Mouse (Mus musculus) right cerebral cortex, postnatal 14 days (tissue): ENCODE data around the gene Aldh1a2.

Experiments
- DNase-seq: peaks from one replicate; pipeline ENCODE4 v3.0.0; 2022

Gene Aldh1a2

DNA sequence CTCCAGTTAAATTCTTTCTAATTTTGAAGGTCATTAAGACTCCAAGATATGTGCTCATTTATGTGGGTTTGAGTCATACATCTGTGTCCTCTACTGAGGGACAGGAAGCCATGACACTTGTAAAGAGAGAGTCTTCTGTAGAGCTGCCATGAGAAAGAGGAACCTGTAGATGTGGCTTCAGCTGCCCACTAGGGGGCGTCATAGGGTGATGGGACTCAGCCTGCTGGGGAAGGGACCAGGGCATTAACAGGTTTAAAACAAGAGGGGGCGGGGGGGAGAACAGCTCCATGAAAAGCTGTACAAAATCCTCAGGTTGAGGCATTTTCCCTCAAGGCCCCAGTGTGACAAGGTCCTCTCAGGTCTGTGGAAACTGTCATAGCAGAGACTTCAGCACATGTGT, 88.0 kb downstream of the Aldh1a2 start:
- no peak for DNase-seq

DNA sequence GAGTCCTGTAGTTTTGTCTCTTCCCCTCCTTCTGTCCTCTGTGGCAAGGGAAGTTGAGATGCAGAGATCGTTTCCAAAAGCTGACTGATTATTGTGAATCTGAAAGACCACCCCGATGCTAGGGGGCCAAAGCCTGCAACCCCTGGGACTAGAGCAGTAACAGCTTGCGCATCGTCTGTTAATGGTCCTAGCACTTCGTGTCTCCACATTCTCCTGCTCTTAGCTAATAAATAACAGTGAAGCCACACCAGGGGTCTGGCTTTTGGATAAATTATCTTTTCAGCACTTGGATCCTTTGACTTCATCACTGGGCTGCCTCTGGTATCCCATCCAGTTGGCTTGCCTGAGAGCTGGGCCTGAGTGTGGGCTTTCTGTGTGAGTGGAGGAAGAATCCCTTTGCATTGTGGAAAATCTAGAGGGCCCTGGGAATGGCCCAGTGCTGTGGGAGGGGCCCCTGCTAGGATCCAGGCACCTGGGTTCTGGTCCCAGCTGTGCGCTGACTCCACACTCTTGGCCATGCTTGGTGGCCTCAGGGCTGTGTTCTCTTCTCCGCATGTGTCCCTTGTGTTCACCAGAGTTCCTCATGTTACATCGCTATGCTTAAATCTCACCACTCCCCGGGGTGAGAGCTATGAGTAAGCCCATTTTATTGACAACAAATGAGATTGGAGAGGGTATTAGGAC, 91.7 kb downstream of the Aldh1a2 start:
- no peak for DNase-seq

DNA sequence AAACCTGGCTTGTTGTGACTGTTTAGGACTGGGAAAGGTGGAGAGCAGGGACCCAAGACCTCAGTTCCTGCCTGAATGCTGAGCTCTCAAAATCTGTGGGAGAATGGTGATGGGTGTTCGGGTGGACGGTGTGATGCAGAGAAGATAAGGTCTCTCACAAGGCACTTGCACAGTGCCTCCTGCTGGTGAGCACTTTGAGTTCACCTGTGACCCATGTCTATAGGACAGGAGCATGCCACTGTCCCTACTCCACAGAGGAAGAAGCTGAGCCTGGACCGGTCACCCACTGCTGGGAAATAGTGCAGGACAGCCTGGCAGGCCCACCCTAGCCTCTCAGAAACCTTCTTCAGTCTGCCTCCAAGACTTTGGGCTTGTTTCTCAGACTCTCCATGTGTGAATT, 100.4 kb downstream of the Aldh1a2 start:
- DNase-seq, result no peak

DNA sequence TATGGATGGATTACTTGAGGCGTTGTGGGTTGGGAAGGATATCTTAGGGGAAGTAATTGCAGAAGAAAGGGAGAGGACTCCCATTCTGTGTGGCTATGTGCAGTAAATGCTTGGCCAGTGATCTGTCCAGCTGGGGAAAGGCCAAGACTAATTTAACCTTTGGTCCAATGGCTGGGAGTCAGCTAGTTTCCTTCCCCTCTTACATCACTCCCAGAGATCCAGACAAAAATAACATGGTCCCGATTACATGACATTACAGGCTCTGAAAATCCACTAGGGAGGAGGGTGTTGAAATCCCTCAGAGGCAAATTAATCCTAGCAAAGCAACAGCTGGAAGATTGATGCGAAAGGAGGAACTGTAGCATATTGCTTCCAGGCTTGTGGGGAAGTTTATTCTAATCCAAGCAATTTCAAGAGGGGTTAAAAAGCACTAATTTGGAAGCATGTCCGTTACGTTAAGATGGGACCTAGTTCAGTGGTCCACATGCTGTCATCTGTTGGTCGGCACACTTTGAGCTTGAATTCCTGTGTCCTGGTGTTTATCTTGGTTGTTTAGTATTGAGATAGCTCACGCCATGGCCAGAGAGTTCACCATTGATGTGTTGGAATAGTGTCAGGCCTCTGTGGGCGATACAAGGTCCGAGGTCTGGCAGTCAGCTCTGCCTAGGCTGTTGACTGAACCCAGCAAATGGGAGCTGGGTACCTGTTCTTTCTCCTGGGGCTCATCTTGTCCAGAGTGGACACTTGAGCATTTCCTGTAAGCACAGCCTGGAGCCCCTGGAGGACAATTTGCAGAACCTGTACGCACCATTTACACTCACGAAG, 101.7 kb downstream of the Aldh1a2 start:
- no peak for DNase-seq

DNA sequence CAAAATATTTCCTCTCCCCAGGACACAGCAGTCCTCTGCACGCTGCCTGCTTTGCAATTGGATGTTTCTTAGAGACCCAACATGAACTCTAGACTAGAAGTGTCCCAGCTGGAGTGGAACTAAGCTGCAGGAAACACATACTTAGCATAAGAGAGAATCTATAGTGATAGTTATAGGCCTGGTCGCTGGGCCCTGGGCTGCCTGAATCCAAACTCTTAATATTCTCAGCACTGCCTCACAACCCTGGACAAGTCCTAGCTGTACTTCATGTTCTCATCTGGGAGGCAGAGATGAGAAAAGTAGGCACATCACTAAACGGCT, 102.3 kb downstream of the Aldh1a2 start:
- no peak for DNase-seq

DNA sequence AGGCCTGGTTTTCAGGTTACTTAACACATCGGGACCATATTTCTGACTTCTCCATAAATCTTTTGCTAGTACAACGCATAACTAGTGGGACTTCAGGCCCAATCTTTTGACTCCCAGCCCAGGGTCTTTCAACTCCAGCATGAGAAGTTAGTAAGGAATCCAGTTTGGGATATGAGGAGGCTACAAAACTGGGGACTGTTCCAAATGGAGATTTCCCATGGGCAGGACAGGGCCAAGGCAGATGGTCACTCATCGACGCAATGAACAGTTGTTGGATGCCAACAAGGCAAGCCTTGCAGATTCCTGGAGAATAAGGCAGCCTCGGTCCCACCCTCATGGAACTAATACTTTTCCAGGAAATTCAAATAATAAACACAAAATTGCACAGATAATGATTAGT, 104.2 kb downstream of the Aldh1a2 start:
- DNase-seq, result no peak

DNA sequence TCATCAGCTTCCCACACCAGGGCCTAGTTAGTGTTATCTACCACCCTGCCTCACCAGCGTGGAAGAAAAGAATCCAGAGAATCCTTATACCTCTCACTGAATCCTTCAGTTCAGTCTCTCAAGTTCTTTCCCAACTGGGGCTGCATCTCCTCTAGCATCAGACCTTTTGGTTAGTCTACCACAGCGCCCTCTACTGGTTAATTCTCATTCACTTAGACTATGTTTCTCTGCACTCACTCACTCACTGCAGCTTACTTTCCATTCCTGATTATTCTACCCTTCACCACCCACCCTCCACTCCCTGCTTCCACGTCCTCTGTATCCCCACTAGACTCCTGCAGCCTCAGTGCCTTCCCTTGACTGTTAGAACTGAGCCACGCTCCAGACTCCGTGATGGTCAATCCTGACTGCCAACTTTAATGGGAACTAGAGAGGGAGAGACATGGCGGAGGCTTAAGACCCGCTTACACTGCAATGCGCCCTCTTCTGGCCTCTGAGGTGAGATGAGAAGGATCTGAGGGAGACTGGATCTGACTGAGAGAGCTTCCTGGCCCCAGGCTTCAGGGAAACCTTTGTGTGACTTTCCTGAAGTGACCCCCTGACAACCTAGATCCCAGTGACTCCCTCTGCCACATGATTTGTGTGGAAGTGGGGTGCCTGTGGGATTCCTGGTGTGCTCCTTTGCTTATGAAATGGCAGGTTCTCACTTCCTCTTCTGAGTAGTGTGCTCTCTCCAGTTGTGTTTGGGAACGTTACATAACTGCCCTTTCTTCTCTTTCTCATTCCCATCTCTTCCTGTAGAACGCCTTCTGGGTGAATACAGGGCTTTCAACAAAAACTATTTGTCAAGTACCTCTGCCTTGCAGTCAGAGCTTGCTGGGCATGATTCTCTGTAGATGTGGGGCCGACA, 104.9 kb downstream of the Aldh1a2 start:
- DNase-seq, result no peak

DNA sequence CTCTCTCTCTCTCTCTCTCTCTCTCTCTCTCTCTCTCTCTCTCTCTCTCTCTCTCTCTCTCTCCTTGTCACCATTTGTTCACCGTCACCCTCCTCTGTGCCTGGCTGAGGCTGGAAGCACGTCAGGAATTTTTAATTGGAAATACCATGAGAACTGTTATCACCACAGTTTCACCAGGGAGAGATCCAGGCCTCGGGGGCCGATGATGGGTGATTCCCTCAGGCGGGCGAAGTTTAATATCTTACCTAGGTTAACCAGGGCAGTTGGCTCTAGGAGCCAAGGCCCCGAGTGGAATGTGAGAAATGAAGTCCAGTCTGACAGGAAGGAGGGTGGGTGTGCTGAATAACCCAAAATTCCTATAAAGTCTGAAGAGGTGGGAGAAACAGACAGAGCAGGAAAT, 105.8 kb downstream of the Aldh1a2 start:
- no peak for DNase-seq

DNA sequence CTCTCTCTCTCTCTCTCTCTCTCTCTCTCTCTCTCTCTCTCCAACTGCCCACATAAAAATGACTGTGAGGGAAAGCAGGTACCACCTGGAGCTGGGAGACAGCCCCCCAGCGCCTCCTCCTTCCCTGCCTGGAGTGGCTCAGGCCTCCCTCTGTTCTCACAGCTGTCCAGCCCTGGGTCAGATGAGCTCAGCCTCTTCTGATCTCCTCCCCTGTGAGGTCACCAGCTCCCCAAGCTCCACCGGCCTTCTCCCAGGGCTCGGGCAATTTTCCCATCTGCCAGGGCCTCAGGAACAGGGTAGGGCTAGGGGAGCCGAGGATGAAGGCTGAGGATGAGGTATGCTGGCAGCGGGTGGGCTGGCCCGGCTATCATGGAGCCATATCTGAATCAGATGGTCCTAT, 106.3 kb downstream of the Aldh1a2 start:
- no peak for DNase-seq

DNA sequence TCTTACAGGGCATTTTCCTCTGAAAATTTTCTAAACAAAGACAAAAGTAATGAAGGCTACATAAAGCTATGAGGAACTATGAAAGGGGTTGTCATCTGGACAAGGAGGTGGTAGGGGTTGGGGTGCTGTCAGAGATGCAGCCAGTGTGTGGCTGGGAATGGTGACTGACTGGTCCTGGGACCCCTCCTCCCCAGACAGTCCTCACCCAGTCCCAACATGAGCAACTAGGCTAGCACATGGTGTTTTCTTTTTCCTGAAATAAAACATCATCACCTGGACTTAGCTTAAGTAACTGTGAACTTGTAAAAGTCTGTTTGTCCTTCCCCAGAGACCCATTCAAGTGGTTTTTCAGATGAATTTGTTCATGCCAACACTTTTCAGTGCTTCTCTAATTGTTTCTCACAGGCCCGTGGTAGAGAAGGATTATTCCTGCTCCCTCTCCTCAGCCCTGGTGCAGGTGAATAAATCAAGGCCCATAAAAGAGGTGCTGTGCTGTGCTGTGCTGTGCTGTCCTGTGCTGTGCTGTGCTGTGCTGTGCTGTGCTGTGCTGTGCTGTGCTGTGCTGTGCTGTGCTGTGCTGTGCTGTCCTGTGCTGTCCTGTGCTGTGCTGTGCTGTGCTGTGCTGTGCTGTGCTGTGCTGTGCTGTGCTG, 107.8 kb downstream of the Aldh1a2 start:
- no peak for DNase-seq

DNA sequence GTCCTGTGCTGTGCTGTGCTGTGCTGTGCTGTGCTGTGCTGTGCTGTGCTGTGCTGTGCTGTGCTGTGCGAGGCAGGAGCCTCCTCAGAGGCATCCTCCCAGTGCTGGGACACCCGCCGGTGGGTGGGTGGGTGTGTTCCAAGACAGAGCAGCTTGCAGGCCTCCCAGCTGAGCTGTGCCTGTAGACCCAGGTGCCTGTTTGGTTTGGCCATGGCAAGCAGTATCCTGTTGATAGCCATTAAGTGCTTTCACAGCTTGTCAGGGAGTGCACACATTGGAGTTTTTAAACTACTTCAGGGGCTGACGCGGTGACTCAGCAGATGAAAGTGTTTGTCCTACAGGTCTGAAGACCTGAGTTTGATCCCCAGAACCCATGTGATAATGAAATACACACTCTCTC, 108.5 kb downstream of the Aldh1a2 start:
- DNase-seq, result no peak

DNA sequence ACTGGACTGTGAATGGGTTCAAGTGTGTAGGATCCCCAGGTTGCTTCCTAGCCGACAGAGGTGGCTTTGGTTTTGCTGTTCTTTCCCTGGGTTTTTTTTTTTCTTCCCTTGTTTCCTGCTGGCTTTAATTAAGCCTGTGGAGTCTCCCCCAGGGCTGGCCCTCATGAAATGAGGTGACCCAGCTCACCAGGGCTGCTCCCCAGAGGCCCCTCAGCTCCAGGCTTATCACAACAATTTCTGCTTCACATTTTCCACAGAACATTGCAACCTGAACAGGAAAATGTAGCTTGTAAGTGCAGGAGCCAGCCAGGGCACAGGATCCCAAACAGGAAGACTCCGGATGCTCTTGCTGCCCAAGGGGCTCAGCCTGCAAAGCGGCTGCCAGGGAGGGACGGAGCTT, 110.7 kb downstream of the Aldh1a2 start:
- no peak for DNase-seq

DNA sequence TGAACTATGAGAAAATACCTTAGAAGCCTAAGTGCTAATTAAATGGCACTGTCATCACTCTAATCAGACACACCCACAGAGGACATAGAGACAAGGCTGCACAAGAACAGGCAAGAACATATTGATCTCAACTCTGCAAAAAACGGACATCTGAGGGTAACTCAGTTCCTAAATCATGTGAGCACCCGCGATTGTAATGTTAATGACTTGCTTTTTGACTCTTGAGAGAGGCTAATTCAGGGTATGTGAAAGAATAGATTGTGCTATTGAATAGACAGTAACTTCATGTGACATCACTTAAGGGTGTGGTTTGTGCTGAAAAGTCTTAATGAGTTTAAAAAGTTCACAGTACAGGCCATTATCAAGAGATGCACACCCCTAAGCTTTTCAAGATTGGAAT, 116.1 kb downstream of the Aldh1a2 start:
- no peak for DNase-seq

DNA sequence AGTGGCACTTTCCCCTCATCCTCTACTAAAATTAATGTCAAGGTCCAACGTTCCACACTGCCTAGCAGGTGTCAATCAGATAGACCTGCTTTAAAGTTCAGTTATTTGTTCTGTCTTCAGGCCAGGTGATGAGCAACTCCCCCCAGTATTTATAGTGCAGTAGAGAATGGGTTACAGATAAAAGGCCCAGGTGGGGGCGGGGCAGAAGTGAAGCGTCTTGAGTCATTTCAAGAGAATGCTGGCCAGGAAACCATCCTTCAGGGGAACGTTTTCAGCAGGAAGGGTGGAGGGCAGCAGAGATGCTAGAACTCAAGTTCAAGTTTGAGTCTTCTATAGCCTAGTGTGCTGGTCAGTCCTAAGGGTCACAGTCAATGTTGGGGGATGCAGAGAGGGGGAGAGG, 121.1 kb downstream of the Aldh1a2 start:
- DNase-seq, result no peak

DNA sequence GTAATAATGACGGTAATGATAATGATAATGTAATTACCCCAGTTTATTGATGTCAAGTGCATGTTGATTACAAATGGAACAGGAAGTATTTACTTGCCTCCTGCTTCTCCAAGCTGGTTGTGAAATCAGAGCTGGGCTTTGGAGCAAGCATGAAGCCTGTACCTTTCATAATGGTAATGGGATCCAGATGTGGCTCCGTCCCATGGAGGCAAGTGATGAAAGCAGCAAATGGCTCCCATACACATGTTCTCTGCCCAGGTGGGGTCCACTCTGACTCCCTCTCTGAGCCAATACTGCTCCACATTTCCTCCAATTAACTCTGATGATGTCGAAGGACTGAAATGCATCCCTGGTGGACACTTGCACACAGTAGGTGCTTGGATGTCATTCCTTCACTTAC, 121.8 kb downstream of the Aldh1a2 start:
- DNase-seq, result no peak

DNA sequence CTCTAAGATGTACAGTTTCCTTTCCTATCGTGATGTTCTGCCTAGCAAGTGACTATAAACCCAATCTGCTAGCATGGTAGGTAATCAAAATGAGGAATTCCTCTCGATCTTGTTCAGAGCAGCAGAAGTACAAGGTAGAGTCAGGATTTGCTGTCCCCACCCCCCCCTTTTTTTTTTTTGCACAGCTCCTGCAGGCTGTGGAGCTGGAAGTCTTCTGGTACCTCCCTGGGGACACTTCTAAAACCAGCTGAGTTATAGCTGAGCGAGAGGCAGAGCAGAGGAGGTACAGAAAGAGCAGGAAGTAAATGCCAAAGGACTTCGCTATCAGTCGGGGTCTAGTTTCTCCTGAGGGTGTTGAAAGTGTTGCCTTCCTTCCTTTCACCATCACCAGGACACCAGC, 124.5 kb downstream of the Aldh1a2 start:
- no peak for DNase-seq
